Mouse (Mus musculus): Measurements from ENCODE around the gene Erf. TPM values are rescaled to one million over a fixed set of nuclear protein-coding genes. Genes with fewer than 3 reads are reported as not detected.

Erf gene
- polyA plus RNA-seq, 1 experiment from 2014 or later = 14.6 TPM

DNA sequence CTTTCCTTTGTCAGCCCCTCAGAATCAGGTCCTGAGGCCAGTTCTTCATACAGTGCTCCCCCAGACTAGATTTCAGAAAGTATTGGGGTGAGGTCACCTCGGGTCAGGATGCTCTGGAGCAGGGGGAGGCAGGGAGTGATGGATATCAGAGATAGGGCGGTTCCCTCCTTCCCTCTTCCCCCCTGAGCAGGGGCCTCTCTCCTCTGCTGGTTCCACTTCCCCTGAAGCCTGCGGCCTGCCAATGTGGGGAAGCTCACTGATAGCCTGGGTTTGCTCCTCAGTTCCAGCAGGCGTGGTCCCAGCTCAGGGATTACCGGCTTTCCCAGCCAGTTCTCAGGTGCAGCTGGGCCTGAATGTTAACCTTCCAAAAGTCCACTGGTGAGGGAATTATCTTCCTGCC is 33.1 kb upstream of the Erf start:
- DNase-seq (ENCODE audit: low spot score) = no peak
- peaks cover 25% of the 10 kb centered on the region for H3K36me3 ChIP-seq (ENCODE audit: control insufficient read depth, insufficient read depth, low read length)
- peak overlapping the region; percentile 25 for H3K27ac ChIP-seq (ENCODE audit: low read depth, low read length)
- peaks cover 32% of the 10 kb centered on the region for H3K4me1 ChIP-seq (replicated peaks; ENCODE audit: control insufficient read depth, insufficient read depth, low read length)
- no peaks in the 10 kb centered on the region for H3K27me3 ChIP-seq (ENCODE audit: control insufficient read depth, insufficient read depth, low read length)
- no peak for ATAC-seq (replicated peaks; ENCODE audit: low FRiP score)
- H3K9me3 ChIP-seq (ENCODE audit: control insufficient read depth, low read length) = no peaks in the 10 kb centered on the region
- H3K4me3 ChIP-seq (ENCODE audit: low read depth, low read length) = peak overlapping the region; percentile 77
- peak overlapping the region; percentile 84 for H3K9ac ChIP-seq (ENCODE audit: low read length)
- 22% methylated on average over 5 of the region's 5 CpGs for WGBS
- H3K4me2 ChIP-seq (ENCODE audit: low read depth, low read length, severe bottlenecking) = peak overlapping the region; percentile 83

DNA sequence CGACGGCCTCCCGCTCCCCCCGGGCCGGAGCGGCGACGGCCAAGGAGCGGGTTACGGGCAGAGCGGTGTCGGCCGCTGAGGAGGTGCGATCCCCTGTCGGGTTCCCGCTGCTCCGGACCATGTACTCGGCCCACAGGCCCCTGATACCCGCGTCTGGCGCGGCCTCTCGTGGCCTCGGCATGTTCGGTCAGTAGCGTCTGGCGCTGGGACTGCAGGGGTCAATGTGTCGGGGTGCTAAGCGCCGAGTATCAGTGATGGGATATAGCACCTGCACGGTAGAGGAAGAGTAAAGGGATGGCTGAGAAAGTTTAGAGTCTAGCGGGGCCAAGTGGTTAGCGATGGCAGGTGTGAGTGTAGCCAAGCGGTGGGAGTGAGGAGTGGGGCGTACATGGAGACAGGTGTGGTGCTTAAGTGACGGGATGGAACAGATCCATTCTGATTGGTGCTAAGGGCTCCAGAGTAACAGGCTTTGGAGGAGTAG is 32.2 kb upstream of the Erf start:
- ATAC-seq (replicated peaks; ENCODE audit: low FRiP score) = no peak
- peak; percentile 78 for DNase-seq (ENCODE audit: low spot score)
- H3K4me3 ChIP-seq (ENCODE audit: low read depth, low read length) = peak overlapping the region; percentile 77
- H3K27me3 ChIP-seq (ENCODE audit: control insufficient read depth, insufficient read depth, low read length) = no peaks in the 10 kb centered on the region
- peaks cover 35% of the 10 kb centered on the region for H3K4me1 ChIP-seq (replicated peaks; ENCODE audit: control insufficient read depth, insufficient read depth, low read length)
- under 1% methylated on average over 30 of the region's 36 CpGs for WGBS
- H3K27ac ChIP-seq (ENCODE audit: low read depth, low read length) = peak overlapping the region; percentile 96
- H3K36me3 ChIP-seq (ENCODE audit: control insufficient read depth, insufficient read depth, low read length) = peaks cover 18% of the 10 kb centered on the region
- peak overlapping the region; percentile 83 for H3K4me2 ChIP-seq (ENCODE audit: low read depth, low read length, severe bottlenecking)
- H3K9me3 ChIP-seq (ENCODE audit: control insufficient read depth, low read length) = no peaks in the 10 kb centered on the region
- H3K9ac ChIP-seq (ENCODE audit: low read length) = peak overlapping the region; percentile 84

DNA sequence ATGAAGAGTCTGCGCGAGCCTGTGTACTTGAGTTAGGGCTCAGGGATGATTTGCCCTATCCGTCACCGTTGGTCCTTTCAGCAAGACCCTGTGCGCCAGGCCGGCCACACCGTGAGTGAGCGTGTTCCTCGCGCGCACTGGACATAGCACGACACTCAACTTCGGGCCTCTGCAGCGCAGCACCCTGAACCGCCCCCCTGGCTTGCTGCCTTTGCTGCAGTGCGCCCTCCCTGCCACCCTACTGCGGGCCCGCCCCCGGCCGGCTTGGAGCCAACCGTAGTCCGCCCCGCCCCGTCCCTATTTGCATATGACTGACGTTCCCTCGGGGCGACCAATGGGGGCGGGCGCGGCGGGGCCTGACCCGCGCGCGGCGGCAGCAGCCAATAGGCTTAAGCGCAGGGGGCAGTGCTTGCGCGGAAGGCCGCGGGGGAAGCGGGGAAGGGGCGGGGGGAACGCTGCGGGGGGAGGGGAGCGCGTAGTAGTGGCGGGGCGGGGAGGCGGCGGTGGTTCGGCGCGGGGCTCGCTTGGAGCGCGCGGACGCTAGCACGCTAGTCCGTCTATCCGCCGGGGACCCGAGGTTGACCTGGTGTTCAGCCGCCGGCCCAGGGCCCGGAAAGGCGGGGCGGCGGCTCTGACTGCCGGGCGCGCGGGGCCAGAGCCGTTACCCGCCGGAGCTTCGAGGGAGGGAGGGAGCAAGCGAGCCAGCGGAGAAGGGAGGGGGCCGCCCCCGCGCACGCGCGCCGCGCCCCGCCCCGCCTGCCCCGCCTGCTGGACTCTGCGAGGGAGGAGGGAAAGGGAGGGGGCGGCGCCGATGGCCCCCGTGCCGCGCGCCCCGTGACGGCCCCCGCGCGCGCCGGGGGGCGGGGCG is 31.4 kb upstream of the Erf start:
- peak overlapping the region; percentile 98 for H3K27ac ChIP-seq (ENCODE audit: low read depth, low read length)

DNA sequence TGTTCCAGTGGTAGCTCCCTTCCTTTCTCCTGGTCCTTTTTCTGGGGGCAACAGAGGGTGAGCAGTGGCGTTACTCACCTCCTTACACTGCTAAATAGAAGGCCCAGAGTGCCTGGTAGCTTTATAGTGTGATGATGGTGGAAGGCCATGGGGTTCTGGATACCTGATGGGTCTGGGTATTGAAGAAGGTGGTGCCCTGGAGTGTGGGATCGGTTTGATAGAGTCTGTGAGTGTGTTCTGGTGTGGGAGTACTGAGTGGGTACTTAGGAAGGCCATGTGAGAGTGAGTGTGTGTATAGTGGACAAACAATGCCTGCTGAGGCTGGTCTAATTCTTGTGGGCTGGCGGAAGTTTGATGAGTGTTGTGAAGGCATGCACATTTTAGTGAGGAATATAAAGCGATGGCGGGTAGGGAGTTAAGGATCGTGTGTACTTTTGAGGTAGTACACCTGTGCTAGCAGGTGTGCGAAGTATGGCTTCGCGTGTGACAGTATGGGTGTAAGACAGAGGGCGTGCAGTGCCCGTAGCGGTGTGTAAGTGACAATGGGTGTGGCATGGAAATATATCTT is 30.7 kb upstream of the Erf start:
- Histone ChIP-seq H3K27ac (ENCODE audit: low read depth, low read length) (peak overlapping the region; percentile 98), H3K4me3 (ENCODE audit: low read depth, low read length) (peak overlapping the region; percentile 77), H3K27me3 (ENCODE audit: control insufficient read depth, insufficient read depth, low read length) (no peaks in the 10 kb centered on the region), H3K4me1 (replicated peaks; ENCODE audit: control insufficient read depth, insufficient read depth, low read length) (peaks cover 41% of the 10 kb centered on the region), H3K36me3 (ENCODE audit: control insufficient read depth, insufficient read depth, low read length) (peaks cover 8% of the 10 kb centered on the region), H3K4me2 (ENCODE audit: low read depth, low read length, severe bottlenecking) (peak overlapping the region; percentile 93), H3K9ac (ENCODE audit: low read length) (peak overlapping the region; percentile 86), H3K9me3 (ENCODE audit: control insufficient read depth, low read length) (no peaks in the 10 kb centered on the region)
- ATAC-seq (replicated peaks; ENCODE audit: low FRiP score) (no peak; the same call in 1 of the 2 replicates), DNase-seq (ENCODE audit: low spot score) (no peak)
- WGBS = 23% methylated on average over 12 of the region's 12 CpGs

More for the DNA sequence above, 31.4 kb upstream of the Erf start:
- 2% methylated on average over 80 of the region's 108 CpGs for WGBS
- H3K9me3 ChIP-seq (ENCODE audit: control insufficient read depth, low read length) = no peaks in the 10 kb centered on the region
- H3K4me2 ChIP-seq (ENCODE audit: low read depth, low read length, severe bottlenecking) = peak overlapping the region; percentile 93
- peaks cover 15% of the 10 kb centered on the region for H3K36me3 ChIP-seq (ENCODE audit: control insufficient read depth, insufficient read depth, low read length)
- peak overlapping the region; percentile 77 for H3K4me3 ChIP-seq (ENCODE audit: low read depth, low read length)
- H3K9ac ChIP-seq (ENCODE audit: low read length) = peak overlapping the region; percentile 86
- DNase-seq (ENCODE audit: low spot score) = peak; percentile 99
- ATAC-seq (replicated peaks; ENCODE audit: low FRiP score) = peak; percentile 79
- H3K4me1 ChIP-seq (replicated peaks; ENCODE audit: control insufficient read depth, insufficient read depth, low read length) = peaks cover 41% of the 10 kb centered on the region
- H3K27me3 ChIP-seq (ENCODE audit: control insufficient read depth, insufficient read depth, low read length) = no peaks in the 10 kb centered on the region

DNA sequence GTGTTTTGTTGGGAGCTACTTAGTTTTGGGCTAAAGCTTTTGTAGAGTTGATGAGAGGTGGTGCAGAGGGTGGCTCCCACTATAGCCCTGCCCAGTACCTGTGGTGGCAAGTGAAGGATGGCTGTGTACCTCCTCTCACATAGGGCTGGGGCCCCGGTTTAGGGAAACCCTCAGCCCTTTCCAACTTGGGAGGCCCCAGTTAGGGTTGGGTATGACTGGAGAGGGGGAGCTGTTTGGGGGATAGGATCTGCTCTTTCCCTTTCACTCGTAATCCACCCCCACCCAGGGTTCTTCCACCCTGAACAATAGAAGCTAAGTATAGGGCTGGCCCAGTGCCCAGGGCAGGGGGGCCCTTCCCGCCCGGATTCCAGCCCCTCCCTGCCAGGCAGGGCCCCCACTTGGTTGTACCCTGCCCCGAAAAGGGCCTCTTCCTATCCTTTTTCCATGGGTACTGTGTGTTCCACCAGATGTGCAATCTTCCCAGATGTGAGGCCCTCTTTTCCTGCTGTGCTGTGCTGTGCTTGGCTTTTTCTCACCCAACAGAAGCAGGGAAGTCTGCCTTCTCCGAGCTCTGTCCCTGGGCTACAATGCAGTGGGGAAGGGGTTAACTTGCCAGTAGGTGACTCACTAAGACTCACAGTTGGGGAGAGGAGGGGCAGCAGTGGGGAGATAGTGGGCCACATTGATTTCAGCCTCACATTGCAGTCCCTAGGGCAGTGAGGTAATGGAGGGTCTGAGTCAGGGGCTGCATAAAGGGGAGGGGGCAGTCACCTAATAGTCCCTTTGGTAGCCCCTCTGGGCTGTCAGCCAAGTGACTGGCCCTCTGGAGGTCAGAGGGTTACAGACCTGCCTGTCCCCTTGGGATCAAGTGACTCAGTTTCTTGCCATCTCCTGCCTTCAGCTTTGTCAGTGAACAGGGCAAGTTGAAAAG is 29.6 kb upstream of the Erf start:
- DNase-seq (ENCODE audit: low spot score) (peak; percentile 79), ATAC-seq (replicated peaks; ENCODE audit: low FRiP score) (peak; percentile 23)
- no peaks in the 10 kb centered on the region for H3K27me3 ChIP-seq (ENCODE audit: control insufficient read depth, insufficient read depth, low read length)
- peak overlapping the region; percentile 93 for H3K4me2 ChIP-seq (ENCODE audit: low read depth, low read length, severe bottlenecking)
- H3K9me3 ChIP-seq (ENCODE audit: control insufficient read depth, low read length) = no peaks in the 10 kb centered on the region
- H3K4me1 ChIP-seq (replicated peaks; ENCODE audit: control insufficient read depth, insufficient read depth, low read length) = peaks cover 43% of the 10 kb centered on the region
- H3K27ac ChIP-seq (ENCODE audit: low read depth, low read length) = peak overlapping the region; percentile 98
- H3K36me3 ChIP-seq (ENCODE audit: control insufficient read depth, insufficient read depth, low read length) = peaks cover 2% of the 10 kb centered on the region
- H3K4me3 ChIP-seq (ENCODE audit: low read depth, low read length) = peak overlapping the region; percentile 57
- 2% methylated on average over 6 of the region's 6 CpGs for WGBS
- peak overlapping the region; percentile 86 for H3K9ac ChIP-seq (ENCODE audit: low read length)

DNA sequence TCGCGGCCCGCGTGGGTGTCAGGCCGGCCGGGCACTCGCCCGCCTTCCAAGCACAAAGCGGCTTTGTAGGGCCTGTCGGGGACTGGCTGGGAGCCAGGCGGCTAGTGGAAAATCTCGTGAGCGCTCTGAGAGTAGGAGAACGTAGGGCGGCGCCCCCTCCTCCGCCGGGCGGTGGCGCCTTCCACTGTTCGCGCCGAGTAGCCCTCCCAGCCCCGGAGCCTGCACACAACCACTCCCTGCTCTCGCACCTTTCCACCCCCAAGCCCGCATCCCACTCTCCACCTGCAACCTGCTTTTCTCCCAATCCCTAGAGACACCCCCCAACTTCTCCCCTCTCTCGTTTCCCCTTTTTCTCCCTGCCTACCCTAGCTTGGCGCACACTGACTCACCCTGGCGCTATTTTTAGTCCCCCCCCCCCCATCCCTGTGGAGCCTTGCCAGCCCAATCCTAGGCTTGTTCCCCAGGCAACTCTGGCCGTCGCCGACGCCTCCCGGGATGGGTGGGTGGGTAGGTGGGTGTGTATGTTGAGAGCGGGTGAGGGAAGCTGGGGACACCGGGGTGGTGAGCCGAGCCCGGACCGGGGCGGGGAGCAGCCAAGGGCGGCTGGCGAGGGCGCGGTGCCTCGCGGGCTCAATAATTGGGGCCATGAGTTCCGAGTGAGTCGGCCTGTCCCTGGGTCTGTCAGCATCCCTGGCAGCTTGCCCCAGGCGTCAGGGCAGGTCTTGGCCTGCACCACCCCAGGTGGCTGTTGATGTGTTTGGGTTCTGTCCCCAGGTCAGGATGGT is 28.7 kb upstream of the Erf start:
- Histone ChIP-seq H3K9me3 (ENCODE audit: control insufficient read depth, low read length) (no peaks in the 10 kb centered on the region), H3K4me3 (ENCODE audit: low read depth, low read length) (peak overlapping the region; percentile 57), H3K4me2 (ENCODE audit: low read depth, low read length, severe bottlenecking) (peak overlapping the region; percentile 93), H3K4me1 (replicated peaks; ENCODE audit: control insufficient read depth, insufficient read depth, low read length) (peaks cover 43% of the 10 kb centered on the region), H3K27me3 (ENCODE audit: control insufficient read depth, insufficient read depth, low read length) (no peaks in the 10 kb centered on the region), H3K27ac (ENCODE audit: low read depth, low read length) (peak overlapping the region; percentile 98), H3K9ac (ENCODE audit: low read length) (peak overlapping the region; percentile 86), H3K36me3 (ENCODE audit: control insufficient read depth, insufficient read depth, low read length) (no peaks in the 10 kb centered on the region)
- DNase-seq (ENCODE audit: low spot score) (no peak), ATAC-seq (replicated peaks; ENCODE audit: low FRiP score) (peak; percentile 53)
- WGBS = under 1% methylated on average over 46 of the region's 49 CpGs

DNA sequence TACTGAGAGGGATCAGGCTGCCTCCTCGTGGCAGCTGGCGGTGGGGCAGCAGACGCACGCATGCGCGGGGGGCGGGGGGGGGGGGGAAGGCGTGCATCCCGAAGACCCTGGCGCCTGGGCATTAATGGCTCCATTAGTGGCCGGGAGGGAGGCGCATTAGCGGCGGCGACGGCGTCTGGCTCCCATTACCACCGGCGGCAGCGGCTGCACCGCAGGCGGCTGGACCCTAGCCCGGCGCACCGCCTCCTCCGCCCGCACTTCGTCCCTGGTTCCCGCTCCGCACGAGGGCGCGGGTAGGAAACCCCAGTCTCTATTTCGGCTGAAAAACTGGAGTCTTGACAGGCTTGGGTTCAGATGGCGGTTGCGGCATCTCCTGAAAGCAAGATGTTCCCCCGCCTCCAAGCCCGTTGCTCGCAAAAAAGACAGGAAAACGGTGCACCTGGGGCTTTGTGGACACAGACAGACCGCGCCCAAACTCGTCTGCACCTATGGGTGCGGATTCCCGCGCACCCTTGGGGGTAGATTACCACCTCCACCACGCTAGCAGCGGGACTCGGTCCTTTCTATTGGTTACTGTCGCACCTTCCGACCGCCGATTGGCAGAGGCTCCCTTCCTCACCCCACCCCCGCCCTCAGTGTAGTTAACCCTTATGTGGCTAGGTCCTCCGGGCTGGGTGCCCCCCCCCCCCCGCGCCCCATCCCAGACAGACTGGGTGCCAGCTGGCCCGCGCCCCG is 27.9 kb upstream of the Erf start:
- Histone ChIP-seq H3K27me3 (ENCODE audit: control insufficient read depth, insufficient read depth, low read length) (no peaks in the 10 kb centered on the region), H3K9ac (ENCODE audit: low read length) (peak overlapping the region; percentile 86), H3K4me2 (ENCODE audit: low read depth, low read length, severe bottlenecking) (peak overlapping the region; percentile 93), H3K36me3 (ENCODE audit: control insufficient read depth, insufficient read depth, low read length) (no peaks in the 10 kb centered on the region), H3K9me3 (ENCODE audit: control insufficient read depth, low read length) (no peaks in the 10 kb centered on the region), H3K27ac (ENCODE audit: low read depth, low read length) (peak overlapping the region; percentile 98), H3K4me1 (replicated peaks; ENCODE audit: control insufficient read depth, insufficient read depth, low read length) (peaks cover 36% of the 10 kb centered on the region), H3K4me3 (ENCODE audit: low read depth, low read length) (peak overlapping the region; percentile 57)
- DNase-seq (ENCODE audit: low spot score) (peak; percentile 93), ATAC-seq (replicated peaks; ENCODE audit: low FRiP score) (peak; percentile 65)
- WGBS = under 1% methylated on average over 55 of the region's 60 CpGs

All from forebrain, embryonic 11.5 days (tissue).